Mouse (Mus musculus): ENCODE data around the gene Abcb8.

Gene Abcb8

GRCm38 (mm10) chr5:24425421-24426036 is 32.1 kb downstream of the Abcb8 start:
- DNase-seq (ENCODE audit: low spot score in 2 of 2), result peak; percentile 52 to 64

- DNase-seq (ENCODE audit: low spot score in 2 of 2), result no peak
Observed at GRCm38 (mm10) chr5:24426037-24426432, 32.6 kb downstream of the Abcb8 start.

- no peak for DNase-seq (ENCODE audit: low spot score in 2 of 2)
Observed at GRCm38 (mm10) chr5:24426556-24427284, 33.3 kb downstream of the Abcb8 start.

GRCm38 (mm10) chr5:24427285-24427633 is 33.8 kb downstream of the Abcb8 start:
- no peak for DNase-seq (ENCODE audit: low spot score in 2 of 2)

GRCm38 (mm10) chr5:24427981-24428402 is 34.5 kb downstream of the Abcb8 start:
- DNase-seq (ENCODE audit: low spot score in 2 of 2), result no peak

GRCm38 (mm10) chr5:24428596-24428995 is 35.1 kb downstream of the Abcb8 start:
- no peak for DNase-seq (ENCODE audit: low spot score in 2 of 2)

GRCm38 (mm10) chr5:24433993-24434392 is 40.5 kb downstream of the Abcb8 start:
- DNase-seq (ENCODE audit: low spot score in 2 of 2), result no peak

GRCm38 (mm10) chr5:24441187-24441586 is 47.7 kb downstream of the Abcb8 start:
- no peak for DNase-seq (ENCODE audit: low spot score in 2 of 2)

- no peak for DNase-seq (ENCODE audit: low spot score in 2 of 2)
Observed at GRCm38 (mm10) chr5:24442029-24442428, 48.6 kb downstream of the Abcb8 start.

- no peak for DNase-seq (ENCODE audit: low spot score in 2 of 2)
Observed at GRCm38 (mm10) chr5:24443204-24443603, 49.7 kb downstream of the Abcb8 start.

GRCm38 (mm10) chr5:24443927-24444326 is 50.5 kb downstream of the Abcb8 start:
- DNase-seq (ENCODE audit: low spot score in 2 of 2), result no peak

- peak; percentile 92 to 94 for DNase-seq (ENCODE audit: low spot score in 2 of 2)
Observed at GRCm38 (mm10) chr5:24444746-24445427, 51.4 kb downstream of the Abcb8 start, which contains the start of gene Fastk. Gene Fastk, minus strand, starts transcription at chr5:24445287.

- no peak for DNase-seq (ENCODE audit: low spot score in 2 of 2)
Observed at GRCm38 (mm10) chr5:24445428-24446080, 52.1 kb downstream of the Abcb8 start.

- no peak for DNase-seq (ENCODE audit: low spot score in 2 of 2)
Observed at GRCm38 (mm10) chr5:24446630-24447029, 53.2 kb downstream of the Abcb8 start.

- DNase-seq (ENCODE audit: low spot score in 2 of 2), result peak; percentile 89 to 90
Observed at GRCm38 (mm10) chr5:24447624-24448298, 54.3 kb downstream of the Abcb8 start, which contains the start of gene Tmub1. Gene Tmub1, minus strand, starts transcription at chr5:24447854.

GRCm38 (mm10) chr5:24451264-24452029 is 58.0 kb downstream of the Abcb8 start:
- DNase-seq (ENCODE audit: low spot score in 2 of 2), result peak; percentile 81 to 84

GRCm38 (mm10) chr5:24452030-24452690 is 58.7 kb downstream of the Abcb8 start, which contains the start of gene Agap3:
Gene Agap3, plus strand, starts transcription at chr5:24452177.
- DNase-seq (ENCODE audit: low spot score in 2 of 2), result peak in 1 of 2 experiments; percentile 31

- DNase-seq (ENCODE audit: low spot score in 2 of 2), result peak in 1 of 2 experiments; percentile 31
Observed at GRCm38 (mm10) chr5:24452691-24453233, 59.3 kb downstream of the Abcb8 start.

GRCm38 (mm10) chr5:24453283-24453984 is 60.0 kb downstream of the Abcb8 start:
- DNase-seq (ENCODE audit: low spot score in 2 of 2), result no peak

Data from spleen, postnatal 36 days (tissue).